Mouse (Mus musculus) cortical plate, adult 2 months (tissue): ENCODE results near the gene Ulbp1. TPM values are rescaled to one million over a fixed set of nuclear protein-coding genes. Genes with fewer than 3 reads are reported as not detected.
A peak's percentile ranks its signal among the peaks of the same experiment; 100 is the strongest.
"Not testable (repeated sequence)": the region's sequence is repeated elsewhere in the genome, so short reads cannot be mapped to it uniquely, and the experiment has no call there.

Experiments
- H3K27ac ChIP-seq: fragments of 200-500 bp; 2 replicates; pipeline ENCODE4 v1.5.1; 2012; ENCODE audit warnings: low read length, control low read depth, inconsistent platforms; ENCODE audit not compliant: insufficient read depth
- H3K4me1 ChIP-seq: fragments of 200-500 bp; 2 replicates; pipeline ENCODE4 v1.6.1; 2011; ENCODE audit warnings: low read length; ENCODE audit not compliant: control insufficient read depth, insufficient read depth
- H3K4me3 ChIP-seq: fragments of 200-500 bp; 2 replicates; pipeline ENCODE4 v1.5.1; 2011; ENCODE audit warnings: mild to moderate bottlenecking, low read length, control low read depth; ENCODE audit not compliant: insufficient read depth
- CTCF ChIP-seq: fragments of 200-500 bp; IDR thresholded peaks from 2 replicates; pipeline ENCODE4 v1.5.1; 2011; ENCODE audit warnings: mild to moderate bottlenecking, control low read depth, low read length; ENCODE audit not compliant: insufficient read depth; ENCODE audit errors: extremely low read depth
- POLR2A ChIP-seq: fragments of 200-500 bp; IDR thresholded peaks from 2 replicates; pipeline ENCODE4 v1.6.1; 2011; ENCODE audit warnings: mild to moderate bottlenecking, low read length, control low read depth; ENCODE audit not compliant: insufficient read depth; ENCODE audit errors: extremely low read depth
- polyA plus RNA-seq: library from polyadenylated mRNA; depleted of rRNA; stranded (reverse); fragments of >200 nt; gene quantifications from 2 replicates; pipeline ENCODE4 v1.2.3, GENCODE M21; 2012; rRNA removed

Ulbp1 gene
- 0.11 and 0.15 TPM in 2 replicates for polyA plus RNA-seq

- H3K4me1 ChIP-seq, result no peaks in the 10 kb centered on the region
- H3K4me3 ChIP-seq, result no peak within 1 kb of the TSS
- no peak for TF ChIP-seq CTCF
- no peak for TF ChIP-seq POLR2A
- no peak within 1 kb of the TSS for H3K27ac ChIP-seq
Observed at GRCm38 (mm10) chr10:7473197-7473889, at the start of gene Ulbp1. Gene Ulbp1 (minus strand): TSS chr10:7473638.

GRCm38 (mm10) chr10:7498180-7498579 lies 24.7 kb upstream of the Ulbp1 start:
- H3K27ac ChIP-seq, H3K4me1 ChIP-seq, H3K4me3 ChIP-seq: not testable (repeated sequence)

GRCm38 (mm10) chr10:7492384-7492783 lies 18.9 kb upstream of the Ulbp1 start:
- not testable (repeated sequence) for H3K4me3 ChIP-seq, H3K4me1 ChIP-seq, H3K27ac ChIP-seq

GRCm38 (mm10) chr10:7483650-7484049 lies 10.2 kb upstream of the Ulbp1 start:
- no peak overlapping the region for H3K4me3 ChIP-seq
- TF ChIP-seq CTCF (no peak), POLR2A (no peak)
- H3K4me1 ChIP-seq, result no peaks in the 10 kb centered on the region
- no peak overlapping the region for H3K27ac ChIP-seq

DNA sequence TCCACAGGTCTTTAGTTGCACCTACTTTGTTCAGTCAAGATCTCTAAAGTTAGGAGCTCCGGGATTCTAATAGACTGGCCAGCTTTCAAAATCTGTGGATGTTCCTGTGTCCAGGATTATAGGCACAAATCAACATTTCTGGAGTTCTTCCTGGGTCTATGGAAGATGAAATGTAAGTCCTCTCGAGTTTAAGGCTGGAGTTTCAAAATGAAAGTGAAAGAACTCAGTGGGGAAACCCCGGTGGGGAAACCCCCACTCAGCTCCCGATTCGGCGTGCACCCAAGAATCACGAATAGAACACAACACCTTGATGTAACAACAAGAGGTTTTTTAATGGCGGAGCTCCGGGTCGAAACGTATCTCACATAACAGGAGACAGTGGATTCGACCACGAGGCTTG lies 787 bp upstream of the Ulbp1 start:
- not testable (repeated sequence) for H3K4me1 ChIP-seq, H3K4me3 ChIP-seq, H3K27ac ChIP-seq

GRCm38 (mm10) chr10:7471664-7472063 lies 1.8 kb downstream of the Ulbp1 start:
- Histone ChIP-seq H3K4me3 (no peak overlapping the region), H3K4me1 (no peaks in the 10 kb centered on the region), H3K27ac (no peak overlapping the region)
- TF ChIP-seq POLR2A (no peak), CTCF (no peak)

- Histone ChIP-seq H3K4me3 (no peak overlapping the region), H3K4me1 (no peaks in the 10 kb centered on the region), H3K27ac (no peak overlapping the region)
- no peak for TF ChIP-seq CTCF
- no peak for TF ChIP-seq POLR2A
Observed at GRCm38 (mm10) chr10:7470457-7470856, 3.0 kb downstream of the Ulbp1 start.

GRCm38 (mm10) chr10:7469716-7470414 lies 3.6 kb downstream of the Ulbp1 start:
- TF ChIP-seq CTCF, result peak; percentile 22; the same call in 1 of the 2 replicates
- H3K27ac ChIP-seq, H3K4me1 ChIP-seq, H3K4me3 ChIP-seq: not testable (repeated sequence)

DNA sequence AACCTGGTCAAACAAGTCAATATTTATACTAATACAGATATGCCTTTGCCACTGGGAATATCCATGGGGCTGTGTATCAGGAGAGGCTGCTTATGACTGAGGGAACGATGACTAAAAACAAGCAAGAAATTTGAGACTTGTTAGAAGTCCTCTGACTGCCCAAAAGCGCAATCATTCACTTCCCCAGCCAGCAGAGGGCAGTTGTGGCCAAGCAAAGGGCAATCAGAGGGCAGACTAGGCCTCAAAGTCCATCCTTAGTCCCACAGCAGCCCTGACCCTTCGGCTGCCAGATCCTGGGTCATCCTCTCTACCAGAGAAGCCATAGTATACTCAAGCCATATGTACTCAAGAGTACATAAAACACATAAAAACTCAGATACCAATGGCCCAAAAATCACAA lies 11.4 kb downstream of the Ulbp1 start:
- H3K4me1 ChIP-seq, result no peaks in the 10 kb centered on the region
- H3K4me3 ChIP-seq, result no peak overlapping the region
- no peak for TF ChIP-seq POLR2A
- no peak for TF ChIP-seq CTCF
- H3K27ac ChIP-seq, result no peak overlapping the region

- no peak for TF ChIP-seq CTCF
- no peak for TF ChIP-seq POLR2A
- no peaks in the 10 kb centered on the region for H3K4me1 ChIP-seq
- H3K4me3 ChIP-seq, result no peak overlapping the region
- H3K27ac ChIP-seq, result no peak overlapping the region
Observed at GRCm38 (mm10) chr10:7438928-7439327, 34.5 kb downstream of the Ulbp1 start.
